Mouse (Mus musculus): Measurements from ENCODE around the gene Hs2st1. TPM values are rescaled to one million over a fixed set of nuclear protein-coding genes. Genes with fewer than 3 reads are reported as not detected.

Gene Hs2st1
- polyA plus RNA-seq, 1 experiment from 2014 or later, result 6.6 TPM

GRCm38 (mm10) chr3:144597121-144597520, 27.1 kb upstream of the Hs2st1 start:
- WGBS, result 89% methylated on average over 4 of the region's 4 CpGs
- Histone ChIP-seq H3K4me3 (ENCODE audit: low read length) (no peak overlapping the region), H3K27ac (ENCODE audit: low read length) (no peak overlapping the region), H3K9ac (ENCODE audit: low read length) (no peak overlapping the region), H3K4me2 (ENCODE audit: low read depth, low read length) (no peak overlapping the region), H3K9me3 (replicated peaks; ENCODE audit: control insufficient read depth, low read length) (no peaks in the 10 kb centered on the region), H3K36me3 (ENCODE audit: control insufficient read depth, insufficient read depth) (peaks cover 8% of the 10 kb centered on the region; the same call in 1 of the 2 replicates), H3K27me3 (ENCODE audit: control insufficient read depth, insufficient read depth, low read length) (no peaks in the 10 kb centered on the region), H3K4me1 (ENCODE audit: control insufficient read depth, insufficient read depth, low read length) (peaks cover under 1% of the 10 kb centered on the region)
- no peak for ATAC-seq (replicated peaks; ENCODE audit: extremely low read depth, insufficient read depth, low FRiP score)

GRCm38 (mm10) chr3:144592992-144593785, 23.2 kb upstream of the Hs2st1 start:
- ATAC-seq (replicated peaks; ENCODE audit: extremely low read depth, insufficient read depth, low FRiP score), result no peak; the same call in 1 of the 2 replicates
- H3K9ac ChIP-seq (ENCODE audit: low read length), result no peak overlapping the region
- H3K4me2 ChIP-seq (ENCODE audit: low read depth, low read length), result no peak overlapping the region
- no peaks in the 10 kb centered on the region for H3K27me3 ChIP-seq (ENCODE audit: control insufficient read depth, insufficient read depth, low read length)
- peaks cover 16% of the 10 kb centered on the region for H3K36me3 ChIP-seq (ENCODE audit: control insufficient read depth, insufficient read depth)
- no peak overlapping the region for H3K27ac ChIP-seq (ENCODE audit: low read length)
- WGBS, result 87% methylated on average over 9 of the region's 9 CpGs
- no peak overlapping the region for H3K4me3 ChIP-seq (ENCODE audit: low read length)
- H3K4me1 ChIP-seq (ENCODE audit: control insufficient read depth, insufficient read depth, low read length), result no peaks in the 10 kb centered on the region
- H3K9me3 ChIP-seq (replicated peaks; ENCODE audit: control insufficient read depth, low read length), result no peaks in the 10 kb centered on the region

- ATAC-seq (replicated peaks; ENCODE audit: extremely low read depth, insufficient read depth, low FRiP score), result no peak
- H3K27me3 ChIP-seq (ENCODE audit: control insufficient read depth, insufficient read depth, low read length), result no peaks in the 10 kb centered on the region
- no peak overlapping the region for H3K4me2 ChIP-seq (ENCODE audit: low read depth, low read length)
- no peak overlapping the region for H3K9ac ChIP-seq (ENCODE audit: low read length)
- no peaks in the 10 kb centered on the region for H3K9me3 ChIP-seq (replicated peaks; ENCODE audit: control insufficient read depth, low read length)
- no peak overlapping the region for H3K27ac ChIP-seq (ENCODE audit: low read length)
- H3K4me3 ChIP-seq (ENCODE audit: low read length), result no peak overlapping the region
- H3K36me3 ChIP-seq (ENCODE audit: control insufficient read depth, insufficient read depth), result peaks cover 12% of the 10 kb centered on the region
- peaks cover 20% of the 10 kb centered on the region for H3K4me1 ChIP-seq (ENCODE audit: control insufficient read depth, insufficient read depth, low read length)
- 91% methylated on average over 8 of the region's 8 CpGs for WGBS
These were observed 19.4 kb upstream of the Hs2st1 start for GRCm38 (mm10) chr3:144589189-144589890.

GRCm38 (mm10) chr3:144586731-144587130, 16.8 kb upstream of the Hs2st1 start:
- H3K4me3 ChIP-seq (ENCODE audit: low read length), result no peak overlapping the region
- H3K4me2 ChIP-seq (ENCODE audit: low read depth, low read length), result no peak overlapping the region
- H3K27me3 ChIP-seq (ENCODE audit: control insufficient read depth, insufficient read depth, low read length), result no peaks in the 10 kb centered on the region
- ATAC-seq (replicated peaks; ENCODE audit: extremely low read depth, insufficient read depth, low FRiP score), result no peak
- no peak overlapping the region for H3K9ac ChIP-seq (ENCODE audit: low read length)
- H3K27ac ChIP-seq (ENCODE audit: low read length), result peak overlapping the region; percentile 62
- peaks cover 31% of the 10 kb centered on the region for H3K4me1 ChIP-seq (ENCODE audit: control insufficient read depth, insufficient read depth, low read length)
- no peaks in the 10 kb centered on the region for H3K9me3 ChIP-seq (replicated peaks; ENCODE audit: control insufficient read depth, low read length)
- peaks cover 10% of the 10 kb centered on the region for H3K36me3 ChIP-seq (ENCODE audit: control insufficient read depth, insufficient read depth)
- WGBS, result 64% methylated on average over 7 of the region's 7 CpGs

GRCm38 (mm10) chr3:144584789-144585553, 15.0 kb upstream of the Hs2st1 start:
- Histone ChIP-seq H3K9me3 (replicated peaks; ENCODE audit: control insufficient read depth, low read length) (no peaks in the 10 kb centered on the region), H3K4me1 (ENCODE audit: control insufficient read depth, insufficient read depth, low read length) (peaks cover 37% of the 10 kb centered on the region), H3K4me2 (ENCODE audit: low read depth, low read length) (peak overlapping the region; percentile 30; the same call in 1 of the 2 replicates), H3K36me3 (ENCODE audit: control insufficient read depth, insufficient read depth) (peaks cover 3% of the 10 kb centered on the region; the same call in 1 of the 2 replicates), H3K27me3 (ENCODE audit: control insufficient read depth, insufficient read depth, low read length) (no peaks in the 10 kb centered on the region), H3K9ac (ENCODE audit: low read length) (no peak overlapping the region), H3K27ac (ENCODE audit: low read length) (peak overlapping the region; percentile 73), H3K4me3 (ENCODE audit: low read length) (no peak overlapping the region)
- WGBS, result 40% methylated on average over 6 of the region's 6 CpGs
- ATAC-seq (replicated peaks; ENCODE audit: extremely low read depth, insufficient read depth, low FRiP score), result peak; percentile 24; the same call in 1 of the 2 replicates

GRCm38 (mm10) chr3:144583789-144584188, 13.8 kb upstream of the Hs2st1 start:
- WGBS, result 63% methylated on average over 5 of the region's 5 CpGs
- Histone ChIP-seq H3K9me3 (replicated peaks; ENCODE audit: control insufficient read depth, low read length) (no peaks in the 10 kb centered on the region), H3K27me3 (ENCODE audit: control insufficient read depth, insufficient read depth, low read length) (no peaks in the 10 kb centered on the region), H3K36me3 (ENCODE audit: control insufficient read depth, insufficient read depth) (peaks cover 9% of the 10 kb centered on the region), H3K4me1 (ENCODE audit: control insufficient read depth, insufficient read depth, low read length) (peaks cover 44% of the 10 kb centered on the region), H3K4me3 (ENCODE audit: low read length) (no peak overlapping the region), H3K27ac (ENCODE audit: low read length) (peak overlapping the region; percentile 59; the same call in 1 of the 2 replicates), H3K9ac (ENCODE audit: low read length) (no peak overlapping the region), H3K4me2 (ENCODE audit: low read depth, low read length) (no peak overlapping the region)
- ATAC-seq (replicated peaks; ENCODE audit: extremely low read depth, insufficient read depth, low FRiP score), result no peak

- ATAC-seq (replicated peaks; ENCODE audit: extremely low read depth, insufficient read depth, low FRiP score), result no peak
- Histone ChIP-seq H3K36me3 (ENCODE audit: control insufficient read depth, insufficient read depth) (peaks cover 14% of the 10 kb centered on the region; the same call in 1 of the 2 replicates), H3K4me1 (ENCODE audit: control insufficient read depth, insufficient read depth, low read length) (peaks cover 44% of the 10 kb centered on the region), H3K9me3 (replicated peaks; ENCODE audit: control insufficient read depth, low read length) (no peaks in the 10 kb centered on the region), H3K4me2 (ENCODE audit: low read depth, low read length) (no peak overlapping the region), H3K4me3 (ENCODE audit: low read length) (no peak overlapping the region), H3K27ac (ENCODE audit: low read length) (no peak overlapping the region; the same call in 1 of the 2 replicates), H3K27me3 (ENCODE audit: control insufficient read depth, insufficient read depth, low read length) (no peaks in the 10 kb centered on the region), H3K9ac (ENCODE audit: low read length) (no peak overlapping the region)
- 64% methylated on average over 4 of the region's 4 CpGs for WGBS
These were observed 12.3 kb upstream of the Hs2st1 start for GRCm38 (mm10) chr3:144582306-144582705.

GRCm38 (mm10) chr3:144581842-144582241, 11.9 kb upstream of the Hs2st1 start:
- Histone ChIP-seq H3K27ac (ENCODE audit: low read length) (peak overlapping the region; percentile 42), H3K4me2 (ENCODE audit: low read depth, low read length) (0 out of 2 replicates have a peak overlapping the region, but pooled peaks have one; percentile 7), H3K4me3 (ENCODE audit: low read length) (no peak overlapping the region), H3K9me3 (replicated peaks; ENCODE audit: control insufficient read depth, low read length) (no peaks in the 10 kb centered on the region), H3K9ac (ENCODE audit: low read length) (peak overlapping the region; percentile 21; the same call in 1 of the 2 replicates), H3K27me3 (ENCODE audit: control insufficient read depth, insufficient read depth, low read length) (no peaks in the 10 kb centered on the region), H3K4me1 (ENCODE audit: control insufficient read depth, insufficient read depth, low read length) (peaks cover 41% of the 10 kb centered on the region), H3K36me3 (ENCODE audit: control insufficient read depth, insufficient read depth) (peaks cover 14% of the 10 kb centered on the region; the same call in 1 of the 2 replicates)
- ATAC-seq (replicated peaks; ENCODE audit: extremely low read depth, insufficient read depth, low FRiP score), result no peak
- 42% methylated on average over 3 of the region's 3 CpGs for WGBS
